9 mouse cellular contexts compared by ENCODE assay signal in the genomic region with DNA sequence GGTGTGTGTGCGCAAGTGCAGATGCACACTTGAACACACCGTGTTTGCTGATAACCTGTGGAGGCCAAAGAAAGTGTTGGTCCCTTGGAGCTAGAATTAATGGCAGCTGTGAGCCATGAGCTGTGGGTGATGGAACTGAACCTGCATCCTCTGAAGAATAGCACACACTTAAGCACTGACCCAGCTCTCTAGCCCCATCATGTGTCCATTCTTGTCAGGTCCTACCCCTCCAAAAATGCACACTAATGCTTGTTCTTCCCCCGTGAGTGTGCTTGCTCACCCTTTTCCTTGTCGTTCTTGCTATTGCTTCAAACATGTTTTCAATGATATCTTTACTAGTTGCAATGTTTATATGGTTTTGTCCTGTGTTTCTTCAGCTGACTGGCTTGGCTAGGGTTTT.
DNase-seq lines count a peak whose midpoint lies in the region; ATAC-seq and TF ChIP-seq lines count a peak whose summit lies in the region.
"Had no signal": no experiment of that assay in that cellular context is flagged by ENCODE, and none has a peak within 500 bp of the region (broad histone marks: within the 10 kb centered on the region; RNA-seq: fewer than 3 reads in every experiment).

No protein-coding gene starts in this region.

- intact Hi-C loops in heart, adult 2 months (cut with DNase I), result loop anchor here (2.0 kb wide), 1 partner anchor 454 kb away; no protein-coding TSS in a partner anchor
- intact Hi-C loops in heart, postnatal 25 days (cut with DNase I), result loop anchor here (1.0 kb wide), 1 partner anchor 454 kb away; no protein-coding TSS in a partner anchor

- H3K9me3 ChIP-seq in embryonic facial prominence, embryonic 14.5 days (ENCODE audit: control insufficient read depth, low read length), result no peaks in the 10 kb centered on the region
- H3K9me3 ChIP-seq: stomach, embryonic 15.5 days had no signal

- TF ChIP-seq EP300 in heart, adult 2 months (IDR thresholded peaks at IDR 0.05; ENCODE audit: insufficient read depth, low read depth, low read length), result no peak

- peak; percentile 69 for TF ChIP-seq CTCF in heart, adult 2 months (IDR thresholded peaks at IDR 0.05)

- DNase-seq in heart, adult 2 months, result peak in 1 of 2 experiments; percentile 23
- no peak for DNase-seq in heart, postnatal 25 days (ENCODE audit: low spot score)
- DNase-seq in 416B (ENCODE audit: low read depth), result peak; percentile 73
- DNase-seq in embryonic facial prominence, embryonic 14.5 days (ENCODE audit: low spot score), result peak; percentile 24
- DNase-seq in kidney, postnatal 36 days, result peak; percentile 21 to 60
- DNase-seq in naive thymus-derived CD4-positive, alpha-beta T cell, adult 2 months (ENCODE audit: low read depth), result peak; percentile 12
- DNase-seq in layer of hippocampus, postnatal 14 days (ENCODE audit: low spot score in 2 of 2), result no peak

- no peaks in the 10 kb centered on the region for H3K36me3 ChIP-seq in heart, adult 2 months (ENCODE audit: control insufficient read depth, insufficient read depth, low read length)
- peaks cover 5% of the 10 kb centered on the region; the same call in 1 of the 2 replicates for H3K36me3 ChIP-seq in embryonic facial prominence, embryonic 14.5 days (ENCODE audit: control insufficient read depth, insufficient read depth, low read length)
- H3K36me3 ChIP-seq: stomach, embryonic 15.5 days had no signal

- no peaks in the 10 kb centered on the region for H3K79me2 ChIP-seq in heart, adult 2 months (replicated peaks; ENCODE audit: control insufficient read depth, insufficient read depth, low read length)

- H3K9ac ChIP-seq in heart, adult 2 months (ENCODE audit: low read depth, low read length), result no peak overlapping the region
- H3K9ac ChIP-seq in embryonic facial prominence, embryonic 14.5 days (ENCODE audit: low read depth, low read length), result no peak overlapping the region
- H3K9ac ChIP-seq: stomach, embryonic 15.5 days had no signal

- H3K27me3 ChIP-seq in heart, adult 2 months (ENCODE audit: control insufficient read depth, insufficient read depth, low read length), result no peaks in the 10 kb centered on the region
- no peaks in the 10 kb centered on the region for H3K27me3 ChIP-seq in embryonic facial prominence, embryonic 14.5 days (replicated peaks; ENCODE audit: control insufficient read depth, insufficient read depth, low read length)
- H3K27me3 ChIP-seq: stomach, embryonic 15.5 days had no signal

- TF ChIP-seq POLR2A in heart, adult 2 months (IDR thresholded peaks at IDR 0.05; ENCODE audit: insufficient read depth, low read depth, low read length), result no peak

- H3K4me1 ChIP-seq in heart, adult 2 months (ENCODE audit: control insufficient read depth, insufficient read depth, low read length), result 0 out of 2 replicates have a peak, but pooled peaks cover 1% of the 10 kb centered on the region
- no peaks in the 10 kb centered on the region for H3K4me1 ChIP-seq in embryonic facial prominence, embryonic 14.5 days (ENCODE audit: control insufficient read depth, insufficient read depth, low read length)
- H3K4me1 ChIP-seq: stomach, embryonic 15.5 days had no signal

- H3K4me3 ChIP-seq in heart, adult 2 months, result no peak overlapping the region
- no peak overlapping the region for H3K4me3 ChIP-seq in embryonic facial prominence, embryonic 14.5 days (ENCODE audit: low read depth, low read length)
- H3K4me3 ChIP-seq: stomach, embryonic 15.5 days had no signal

- no peak overlapping the region for H3K27ac ChIP-seq in heart, adult 2 months
- no peak overlapping the region for H3K27ac ChIP-seq in embryonic facial prominence, embryonic 14.5 days (replicated peaks; ENCODE audit: low read depth, low read length)
- H3K27ac ChIP-seq: stomach, embryonic 15.5 days had no signal

- peak; percentile 59 for ATAC-seq in activated CD4-positive, CD25-positive, alpha-beta regulatory T cell, adult 4 months
- peak; percentile 33; the same call in 1 of the 2 replicates for ATAC-seq in embryonic facial prominence, embryonic 14.5 days (ENCODE audit: low read depth)

- H3K4me2 ChIP-seq in embryonic facial prominence, embryonic 14.5 days (ENCODE audit: low read depth, low read length), result no peak overlapping the region
- H3K4me2 ChIP-seq: stomach, embryonic 15.5 days had no signal

- WGBS in heart, adult 2 months, result 58% methylated on average over 4 of the region's 4 CpGs
- WGBS in embryonic facial prominence, embryonic 14.5 days, result 53% methylated on average over 4 of the region's 4 CpGs

Comparison
In these comparisons a context has a peak if more than half of its experiments do, and no peak if none do; other contexts are left out.
1. DNase-seq: peak in 416B (single experiment), embryonic facial prominence, embryonic 14.5 days (single experiment), kidney, postnatal 36 days (2 of 2) and naive thymus-derived CD4-positive, alpha-beta T cell, adult 2 months (single experiment); none in heart, postnatal 25 days (single experiment) and layer of hippocampus, postnatal 14 days (0 of 2).